Comparison of ENCODE assay signal across 9 mouse cellular contexts in genomic region chr19:24153266-24154023, GRCm38 (mm10).
DNase-seq lines count a peak whose midpoint lies in the region; ATAC-seq and TF ChIP-seq lines count a peak whose summit lies in the region.
"Had no signal": no experiment of that assay in that cellular context is flagged by ENCODE, and none has a peak within 500 bp of the region (broad histone marks: within the 10 kb centered on the region; RNA-seq: fewer than 3 reads in every experiment).

No protein-coding gene starts in this region.

- no peaks in the 10 kb centered on the region for H3K36me3 ChIP-seq in limb, embryonic 14.5 days (ENCODE audit: control insufficient read depth, insufficient read depth, low read length)
- H3K36me3 ChIP-seq: liver, embryonic 13.5 days had no signal

- ATAC-seq in limb, embryonic 14.5 days (ENCODE audit: low FRiP score, low read depth): no peak

- H3K9me3 ChIP-seq in limb, embryonic 14.5 days (ENCODE audit: control insufficient read depth, low read length): no peaks in the 10 kb centered on the region
- H3K9me3 ChIP-seq: embryonic facial prominence, embryonic 15.5 days; liver, embryonic 13.5 days had no signal

- intact Hi-C loops in left cerebral cortex, postnatal 14 days (cut with DNase I): loop anchor here (2.0 kb wide), 1 partner anchor 117 kb away; no protein-coding TSS in a partner anchor

- no peak overlapping the region for H3K4me3 ChIP-seq in limb, embryonic 14.5 days (replicated peaks; ENCODE audit: low read length)
- H3K4me3 ChIP-seq: embryonic facial prominence, embryonic 15.5 days; liver, embryonic 13.5 days had no signal

- H3K4me2 ChIP-seq in limb, embryonic 14.5 days (replicated peaks; ENCODE audit: low read depth, low read length, severe bottlenecking): no peak overlapping the region
- H3K4me2 ChIP-seq: embryonic facial prominence, embryonic 15.5 days; liver, embryonic 13.5 days had no signal

- DNase-seq in left cerebral cortex, postnatal 14 days (ENCODE audit: low spot score in 2 of 2): peak; percentile 64 to 70
- DNase-seq in left cerebral cortex, adult 11 months (ENCODE audit: low spot score): no peak
- DNase-seq in MN1 (ENCODE audit: low spot score): peak; percentile 42
- peak; percentile 28 for DNase-seq in cerebellum, adult 11 months
- DNase-seq in frontal cortex, postnatal 36 days (ENCODE audit: low spot score in 2 of 2): peak; percentile 45 to 62
- peak; percentile 80 for DNase-seq in limb, embryonic 14.5 days (ENCODE audit: low spot score)
- peak; percentile 42 for DNase-seq in yolk sac, embryonic 10.5 days (ENCODE audit: low spot score)
- DNase-seq: liver, embryonic 13.5 days had no signal

- no peak overlapping the region for H3K27ac ChIP-seq in limb, embryonic 14.5 days (replicated peaks; ENCODE audit: low read depth, low read length)
- H3K27ac ChIP-seq: embryonic facial prominence, embryonic 15.5 days; liver, embryonic 13.5 days had no signal

- no peak for TF ChIP-seq POLR2A in limb, embryonic 14.5 days (IDR thresholded peaks at IDR 0.05; ENCODE audit: borderline replicate concordance, extremely low read depth, insufficient read depth, insufficient read length)

- 50% methylated on average over 9 of the region's 9 CpGs for WGBS in limb, embryonic 14.5 days

- no peak overlapping the region for H3K9ac ChIP-seq in limb, embryonic 14.5 days (ENCODE audit: low read depth, low read length, severe bottlenecking)
- H3K9ac ChIP-seq: embryonic facial prominence, embryonic 15.5 days; liver, embryonic 13.5 days had no signal

- no peaks in the 10 kb centered on the region for H3K4me1 ChIP-seq in limb, embryonic 14.5 days (ENCODE audit: control insufficient read depth, insufficient read depth, low read length)
- H3K4me1 ChIP-seq: embryonic facial prominence, embryonic 15.5 days had no signal

- no peaks in the 10 kb centered on the region for H3K27me3 ChIP-seq in limb, embryonic 14.5 days (ENCODE audit: control insufficient read depth, insufficient read depth, low read length)
- H3K27me3 ChIP-seq: embryonic facial prominence, embryonic 15.5 days; liver, embryonic 13.5 days had no signal
